Mouse (Mus musculus) 416B (cell line): ENCODE data around the gene Cyp2w1.

Source experiments
- DNase-seq: peaks from one replicate; pipeline ENCODE4 v3.0.0; 2011; ENCODE audit warnings: low read depth

The Cyp2w1 gene

GRCm38 (mm10) chr5:139332590-139333272, 19.7 kb upstream of the Cyp2w1 start:
- no peak for DNase-seq

- DNase-seq, result no peak
Observed at GRCm38 (mm10) chr5:139333301-139334013, 19.0 kb upstream of the Cyp2w1 start.

GRCm38 (mm10) chr5:139334394-139334793, 18.0 kb upstream of the Cyp2w1 start:
- peak; percentile 28 for DNase-seq

GRCm38 (mm10) chr5:139335634-139336033, 16.8 kb upstream of the Cyp2w1 start:
- DNase-seq, result no peak

- DNase-seq, result no peak
Observed at GRCm38 (mm10) chr5:139337826-139338370, 14.5 kb upstream of the Cyp2w1 start.

GRCm38 (mm10) chr5:139338403-139338802, 14.0 kb upstream of the Cyp2w1 start:
- no peak for DNase-seq

GRCm38 (mm10) chr5:139338891-139339290, 13.5 kb upstream of the Cyp2w1 start:
- no peak for DNase-seq

- peak; percentile 88 for DNase-seq
Observed at GRCm38 (mm10) chr5:139344021-139344686, 8.3 kb upstream of the Cyp2w1 start.

GRCm38 (mm10) chr5:139344687-139345363, 7.6 kb upstream of the Cyp2w1 start:
- DNase-seq, result peak; percentile 95

GRCm38 (mm10) chr5:139345364-139345714, 7.1 kb upstream of the Cyp2w1 start:
- no peak for DNase-seq

- no peak for DNase-seq
Observed at GRCm38 (mm10) chr5:139347225-139347624, 5.2 kb upstream of the Cyp2w1 start.

GRCm38 (mm10) chr5:139349713-139350112, 2.7 kb upstream of the Cyp2w1 start:
- no peak for DNase-seq

GRCm38 (mm10) chr5:139351134-139351533, 1.3 kb upstream of the Cyp2w1 start, which contains the start of gene Cox19:
Gene Cox19, minus strand, starts transcription at chr5:139351418.
- no peak for DNase-seq

GRCm38 (mm10) chr5:139351628-139352027, 789 bp upstream of the Cyp2w1 start:
- no peak for DNase-seq

- peak; percentile 78 for DNase-seq
Observed at GRCm38 (mm10) chr5:139353496-139353895, 1.1 kb downstream of the Cyp2w1 start.

- DNase-seq, result no peak
Observed at GRCm38 (mm10) chr5:139353946-139354345, 1.5 kb downstream of the Cyp2w1 start.

- peak; percentile 70 for DNase-seq
Observed at GRCm38 (mm10) chr5:139355235-139355772, 2.9 kb downstream of the Cyp2w1 start.

- peak; percentile 72 for DNase-seq
Observed at GRCm38 (mm10) chr5:139358653-139359052, 6.2 kb downstream of the Cyp2w1 start.

- no peak for DNase-seq
Observed at GRCm38 (mm10) chr5:139359244-139359643, 6.8 kb downstream of the Cyp2w1 start.

- DNase-seq, result no peak
Observed at GRCm38 (mm10) chr5:139363858-139364257, 11.4 kb downstream of the Cyp2w1 start.

GRCm38 (mm10) chr5:139364260-139364910, 12.0 kb downstream of the Cyp2w1 start:
- peak; percentile 83 for DNase-seq
